Mouse (Mus musculus): Measurements from ENCODE around the gene Olfr539.
"Not testable (repeated sequence)": the region's sequence is repeated elsewhere in the genome, so short reads cannot be mapped to it uniquely, and the experiment has no call there.

The Olfr539 gene

GRCm38 (mm10) chr7:140659630-140660029 lies at the start of gene Olfr539:
Gene Olfr539 (plus strand): TSS chr7:140659930.
- DNase-seq (ENCODE audit: low spot score), result no peak

GRCm38 (mm10) chr7:140628670-140629069 lies 31.1 kb upstream of the Olfr539 start, which contains the start of gene Olfr61:
Gene Olfr61 (plus strand): TSS chr7:140628970.
- not testable (repeated sequence) for DNase-seq (ENCODE audit: low spot score)

GRCm38 (mm10) chr7:140630559-140630958 lies 29.2 kb upstream of the Olfr539 start:
- no peak for DNase-seq (ENCODE audit: low spot score)

GRCm38 (mm10) chr7:140646152-140646551 lies 13.6 kb upstream of the Olfr539 start, which contains the start of gene Olfr53:
Gene Olfr53 (plus strand): TSS chr7:140646452.
- DNase-seq (ENCODE audit: low spot score), result no peak

- DNase-seq (ENCODE audit: low spot score), result not testable (repeated sequence)
Observed at GRCm38 (mm10) chr7:140670693-140671092, 11.0 kb downstream of the Olfr539 start.

GRCm38 (mm10) chr7:140675863-140676262 lies 16.1 kb downstream of the Olfr539 start:
- no peak for DNase-seq (ENCODE audit: low spot score)

- not testable (repeated sequence) for DNase-seq (ENCODE audit: low spot score)
Observed at GRCm38 (mm10) chr7:140679591-140679990, 19.9 kb downstream of the Olfr539 start.

- DNase-seq (ENCODE audit: low spot score), result no peak
Observed at GRCm38 (mm10) chr7:140681651-140682050, 21.9 kb downstream of the Olfr539 start, which contains the start of gene Olfr45. Gene Olfr45 (plus strand): TSS chr7:140681951.

GRCm38 (mm10) chr7:140696967-140697366 lies 37.2 kb downstream of the Olfr539 start, which contains the start of gene Olfr541:
Gene Olfr541 (plus strand): TSS chr7:140697267.
- no peak for DNase-seq (ENCODE audit: low spot score)

GRCm38 (mm10) chr7:140706348-140706747 lies 46.6 kb downstream of the Olfr539 start:
- DNase-seq (ENCODE audit: low spot score), result no peak

- no peak for DNase-seq (ENCODE audit: low spot score)
Observed at GRCm38 (mm10) chr7:140707536-140708284, 48.0 kb downstream of the Olfr539 start.

- DNase-seq (ENCODE audit: low spot score), result no peak
Observed at GRCm38 (mm10) chr7:140717155-140718055, 57.7 kb downstream of the Olfr539 start.

- no peak for DNase-seq (ENCODE audit: low spot score)
Observed at GRCm38 (mm10) chr7:140721095-140721494, 61.4 kb downstream of the Olfr539 start.

GRCm38 (mm10) chr7:140725558-140725957 lies 65.8 kb downstream of the Olfr539 start:
- DNase-seq (ENCODE audit: low spot score), result no peak
